Mouse (Mus musculus): Measurements from ENCODE around the gene Cdk5r1. TPM values are rescaled to one million over a fixed set of nuclear protein-coding genes. Genes with fewer than 3 reads are reported as not detected.
"Not testable (repeated sequence)": the region's sequence is repeated elsewhere in the genome, so short reads cannot be mapped to it uniquely, and the experiment has no call there.

Gene Cdk5r1
- total and polyA plus RNA-seq, 3 experiments: 2.8 to 23.3 (median 3.5) TPM

DNA sequence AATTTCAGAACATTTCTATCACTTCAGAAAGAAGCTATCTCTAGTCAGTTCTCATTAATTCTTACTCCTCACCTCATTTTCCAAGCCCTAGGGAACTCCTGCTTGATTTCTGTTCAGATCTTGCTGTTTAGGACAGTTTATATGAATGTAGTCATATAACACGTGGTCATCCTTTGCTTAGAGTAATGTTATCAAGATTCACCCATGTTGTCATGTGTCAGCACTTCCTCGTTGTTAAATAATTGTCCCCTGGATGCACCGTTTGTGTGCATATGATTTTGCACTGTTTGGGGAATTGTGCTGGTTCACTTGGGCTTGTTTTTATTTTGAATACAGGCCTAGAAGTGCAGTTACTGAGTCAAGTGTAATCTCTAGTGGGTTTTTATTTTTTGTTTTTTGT lies 24.6 kb upstream of the Cdk5r1 start:
- no peak overlapping the region for H3K4me2 ChIP-seq (ENCODE audit: insufficient read depth, low read depth, poor library complexity, severe bottlenecking)
- in situ Hi-C loops (cut with MboI; ENCODE audit: low pct_ligation_motif_present, low pct_unique_long_range_greater_than_20kb, low sequenced_read_pairs) (loop anchor here (25.0 kb wide), 1 partner anchor 360 kb away; the partner anchor contains the start of gene Tmem98), dilution Hi-C loops (cut with MboI; ENCODE audit: extremely low pct_ligation_motif_present, extremely low pct_unique_long_range_greater_than_20kb, low sequenced_read_pairs) (no loop called here)
- H3K79me2 ChIP-seq (replicated peaks; ENCODE audit: control insufficient read depth, extremely low read depth, insufficient read depth, poor library complexity, severe bottlenecking): peaks cover 65% of the 10 kb centered on the region
- peaks cover 54 to 92% of the 10 kb centered on the region in 2 experiments for H3K36me3 ChIP-seq (replicated peaks in 1 of 2; ENCODE audit: control insufficient read depth in 1 of 2, insufficient read depth in 1 of 2, low read length in 1 of 2)
- H3K27ac ChIP-seq (ENCODE audit: insufficient read depth, low read depth): no peak overlapping the region
- no peaks in the 10 kb centered on the region for H3K27me3 ChIP-seq (replicated peaks)
- DNase-seq (ENCODE audit: extremely low read depth): no peak
- H3K4me1 ChIP-seq (ENCODE audit: control insufficient read depth in 1 of 2, insufficient read depth in 2 of 2): no peaks in the 10 kb centered on the region
- H3K9ac ChIP-seq (ENCODE audit: insufficient read depth, low read depth): no peak overlapping the region
- no peak overlapping the region for H3K4me3 ChIP-seq (replicated peaks in 1 of 3; ENCODE audit: low read depth in 2 of 3, low read length in 2 of 3, poor library complexity in 1 of 3)
- TF ChIP-seq E2F4 (IDR thresholded peaks at IDR 0.05; ENCODE audit: insufficient replicate concordance, low read depth, low read length): no peak
- TF ChIP-seq TCF12 (IDR thresholded peaks at IDR 0.05; ENCODE audit: low read depth, low read length): no peak
- TF ChIP-seq HCFC1 (IDR thresholded peaks at IDR 0.05; ENCODE audit: low read depth, low read length): no peak
- TF ChIP-seq CTCF (conservative IDR thresholded peaks at IDR 0.05 in 1 of 2, IDR thresholded peaks at IDR 0.05 in 1 of 2; ENCODE audit: low read depth in 2 of 2, low read length in 2 of 2): no peak
- no peak for TF ChIP-seq BHLHE40 (IDR thresholded peaks at IDR 0.05; ENCODE audit: low read depth, low read length)
- TF ChIP-seq ZKSCAN1 (IDR thresholded peaks at IDR 0.05; ENCODE audit: borderline replicate concordance, low read depth, low read length): no peak
- no peaks in the 10 kb centered on the region for H3K9me3 ChIP-seq (replicated peaks; ENCODE audit: low read length)

DNA sequence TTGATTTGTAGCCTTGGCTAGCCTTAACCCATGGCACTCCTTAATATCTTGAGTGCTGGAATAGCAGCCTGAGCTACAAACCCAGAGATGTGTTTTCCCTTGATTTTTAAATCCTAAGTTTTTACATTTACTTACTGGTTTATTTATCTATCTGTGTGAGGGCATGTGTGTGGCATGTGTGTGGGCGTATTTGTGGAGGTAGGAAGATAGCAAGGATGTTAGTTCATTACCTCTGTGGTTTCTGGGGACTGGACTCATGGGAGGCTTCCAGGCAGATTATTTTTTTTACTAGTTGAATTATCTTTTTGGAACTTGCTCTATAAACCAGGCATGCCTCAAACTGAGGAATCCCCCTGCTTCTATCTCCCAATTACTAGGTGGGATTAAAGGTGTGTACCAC lies 23.6 kb upstream of the Cdk5r1 start:
- no peak for DNase-seq (ENCODE audit: extremely low read depth)
- TF ChIP-seq ZMIZ1 (IDR thresholded peaks at IDR 0.05; ENCODE audit: low read depth, low read length) (no peak), CHD2 (IDR thresholded peaks at IDR 0.05; ENCODE audit: low read length) (no peak), RAD21 (IDR thresholded peaks at IDR 0.05; ENCODE audit: low read depth, low read length) (no peak), BHLHE40 (IDR thresholded peaks at IDR 0.05; ENCODE audit: low read depth, low read length) (no peak), ZNF384 (IDR thresholded peaks at IDR 0.05; ENCODE audit: low read depth, low read length) (no peak)
- dilution Hi-C loops (cut with MboI; ENCODE audit: extremely low pct_ligation_motif_present, extremely low pct_unique_long_range_greater_than_20kb, low sequenced_read_pairs) (no loop called here), in situ Hi-C loops (cut with MboI; ENCODE audit: low pct_ligation_motif_present, low pct_unique_long_range_greater_than_20kb, low sequenced_read_pairs) (loop anchor here (25.0 kb wide), 1 partner anchor 359 kb away; the partner anchor contains the start of gene Tmem98)
- Histone ChIP-seq H3K4me1 (ENCODE audit: control insufficient read depth in 1 of 2, insufficient read depth in 2 of 2) (no peaks in the 10 kb centered on the region), H3K27ac (ENCODE audit: insufficient read depth, low read depth) (no peak overlapping the region), H3K79me2 (replicated peaks; ENCODE audit: control insufficient read depth, extremely low read depth, insufficient read depth, poor library complexity, severe bottlenecking) (peaks cover 65% of the 10 kb centered on the region), H3K4me2 (ENCODE audit: insufficient read depth, low read depth, poor library complexity, severe bottlenecking) (no peak overlapping the region), H3K9ac (ENCODE audit: insufficient read depth, low read depth) (no peak overlapping the region), H3K27me3 (replicated peaks) (no peaks in the 10 kb centered on the region), H3K9me3 (replicated peaks; ENCODE audit: low read length) (no peaks in the 10 kb centered on the region), H3K4me3 (replicated peaks in 1 of 3; ENCODE audit: low read depth in 2 of 3, low read length in 2 of 3, poor library complexity in 1 of 3) (no peak overlapping the region), H3K36me3 (replicated peaks in 1 of 2; ENCODE audit: control insufficient read depth in 1 of 2, insufficient read depth in 1 of 2, low read length in 1 of 2) (peaks cover 54 to 94% of the 10 kb centered on the region in 2 experiments)

DNA sequence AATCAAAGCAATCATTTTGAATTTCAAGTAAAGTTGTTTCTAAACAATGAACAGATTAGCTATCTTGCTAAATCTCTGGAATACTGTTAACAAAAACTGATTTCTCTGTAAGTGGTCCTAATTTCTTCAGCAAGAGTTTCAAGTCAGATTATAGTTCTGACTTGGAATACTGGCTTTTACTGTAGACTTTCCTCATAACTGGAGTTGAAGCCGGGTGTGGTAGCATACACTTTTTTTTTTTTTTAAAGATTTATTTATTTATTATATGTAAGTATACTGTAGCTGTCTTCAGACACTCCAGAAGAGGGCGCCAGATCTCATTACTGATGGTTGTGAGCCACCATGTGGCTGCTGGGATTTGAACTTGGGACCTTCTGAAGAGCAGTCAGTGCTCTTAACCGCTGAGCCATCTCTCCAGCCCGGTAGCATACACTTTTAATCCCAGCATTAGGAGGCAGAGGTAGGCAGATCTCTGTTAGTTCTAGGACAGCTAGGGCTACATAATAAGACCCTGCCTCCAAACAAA lies 13.2 kb upstream of the Cdk5r1 start:
- in situ Hi-C loops (cut with MboI; ENCODE audit: low pct_ligation_motif_present, low pct_unique_long_range_greater_than_20kb, low sequenced_read_pairs): loop anchor here (25.0 kb wide), 1 partner anchor 349 kb away; the partner anchor contains the start of gene Tmem98

More for the DNA sequence above, 13.2 kb upstream of the Cdk5r1 start:
- H3K4me1 ChIP-seq (ENCODE audit: control insufficient read depth in 1 of 2, insufficient read depth in 2 of 2); H3K9ac ChIP-seq (ENCODE audit: insufficient read depth, low read depth); DNase-seq (ENCODE audit: extremely low read depth); H3K4me3 ChIP-seq (replicated peaks in 1 of 3; ENCODE audit: low read depth in 2 of 3, low read length in 2 of 3, poor library complexity in 1 of 3); H3K4me2 ChIP-seq (ENCODE audit: insufficient read depth, low read depth, poor library complexity, severe bottlenecking); H3K9me3 ChIP-seq (replicated peaks; ENCODE audit: low read length); H3K27ac ChIP-seq (ENCODE audit: insufficient read depth, low read depth); H3K27me3 ChIP-seq (replicated peaks); H3K79me2 ChIP-seq (replicated peaks; ENCODE audit: control insufficient read depth, extremely low read depth, insufficient read depth, poor library complexity, severe bottlenecking); dilution Hi-C loops (cut with MboI; ENCODE audit: extremely low pct_ligation_motif_present, extremely low pct_unique_long_range_greater_than_20kb, low sequenced_read_pairs): not testable (repeated sequence)
- peaks cover 70 to 91% of the 10 kb centered on the region in 2 experiments for H3K36me3 ChIP-seq (replicated peaks in 1 of 2; ENCODE audit: control insufficient read depth in 1 of 2, insufficient read depth in 1 of 2, low read length in 1 of 2)
- TF ChIP-seq CTCF (conservative IDR thresholded peaks at IDR 0.05 in 1 of 2, IDR thresholded peaks at IDR 0.05 in 1 of 2; ENCODE audit: low read depth in 2 of 2, low read length in 2 of 2): peak in 1 of 2 experiments; percentile 28; a peak in 2 of 4 replicates
- TF ChIP-seq SMC3 (IDR thresholded peaks at IDR 0.05; ENCODE audit: low read depth, low read length): peak; percentile 14; the same call in 1 of the 2 replicates
